Mouse (Mus musculus) erythroblast, embryonic 14.5 days (primary cell): ENCODE data around the gene Pid1.

Experiments
- GATA1 ChIP-seq: IDR thresholded peaks from 2 replicates; pipeline ENCODE4 v1.6.1; 2012; ENCODE audit warnings: low read length, inconsistent platforms, mixed read lengths
- TAL1 ChIP-seq: IDR thresholded peaks from 3 replicates; pipeline ENCODE4 v1.6.1; 2012; ENCODE audit warnings: low read length, inconsistent platforms, mixed read lengths

DNA sequence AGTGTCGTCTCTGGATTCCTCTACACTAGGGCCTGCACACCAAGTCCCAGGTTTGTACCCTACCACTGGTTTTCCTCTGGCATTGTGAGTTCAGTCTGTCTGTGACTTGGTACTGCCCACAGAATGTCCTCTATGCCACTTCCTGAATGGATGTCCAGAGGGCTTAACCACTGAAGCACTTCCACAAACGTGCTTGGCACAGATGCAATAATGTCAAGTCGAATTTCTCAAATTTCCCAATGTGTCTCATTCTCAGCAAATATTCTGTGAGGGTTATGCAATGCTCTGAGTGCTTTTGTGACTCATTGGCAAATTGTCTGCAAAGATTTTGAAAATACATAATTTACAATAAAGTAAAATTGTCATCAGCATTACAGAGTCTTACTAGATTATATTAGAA lies 61.2 kb downstream of the Pid1 start:
- TF ChIP-seq GATA1 (no peak), TAL1 (no peak)
